In genomic region chr12:44532337-44533113, GRCm38 (mm10) we compare ENCODE assay signal across 18 mouse cellular contexts.
DNase-seq lines count a peak whose midpoint lies in the region; ATAC-seq and TF ChIP-seq lines count a peak whose summit lies in the region.
"Had no signal": no experiment of that assay in that cellular context is flagged by ENCODE, and none has a peak within 500 bp of the region (broad histone marks: within the 10 kb centered on the region; RNA-seq: fewer than 3 reads in every experiment).

No protein-coding gene starts in this region.

- DNase-seq in frontal cortex, postnatal 25 days (ENCODE audit: low spot score in 2 of 2): no peak
- peak; percentile 64 for DNase-seq in brain, embryonic 14.5 days (ENCODE audit: low read depth)
- DNase-seq in midbrain, postnatal 0 days (ENCODE audit: low spot score): peak; percentile 21
- no peak for DNase-seq in spleen, adult 12 weeks (ENCODE audit: low spot score)
- DNase-seq in adrenal gland, postnatal 14 days: no peak
- DNase-seq: adrenal gland, postnatal 10 days; heart, adult 2 months; heart, postnatal 10 days; layer of hippocampus, postnatal 36 days; lung, postnatal 36 days; thymus, postnatal 4 days had no signal

- TF ChIP-seq POLR2A in brain, embryonic 14.5 days (IDR thresholded peaks at IDR 0.05; ENCODE audit: borderline replicate concordance, extremely low read depth, insufficient read depth, insufficient read length, poor library complexity, severe bottlenecking): no peak

- no peaks in the 10 kb centered on the region for H3K36me3 ChIP-seq in hindbrain, embryonic 13.5 days
- H3K36me3 ChIP-seq in midbrain, postnatal 0 days (ENCODE audit: insufficient read depth, low read length): no peaks in the 10 kb centered on the region
- H3K36me3 ChIP-seq: intestine, embryonic 15.5 days; limb, embryonic 13.5 days had no signal

- no peak overlapping the region for H3K9ac ChIP-seq in hindbrain, embryonic 13.5 days
- peak overlapping the region; percentile 26; the same call in 1 of the 2 replicates for H3K9ac ChIP-seq in midbrain, postnatal 0 days (replicated peaks; ENCODE audit: low read length, poor library complexity, severe bottlenecking)
- H3K9ac ChIP-seq: intestine, embryonic 15.5 days; limb, embryonic 13.5 days had no signal

- WGBS in hindbrain, embryonic 13.5 days: 47% methylated on average over 19 of the region's 19 CpGs
- WGBS in midbrain, postnatal 0 days: 28% methylated on average over 19 of the region's 19 CpGs

- peaks cover 59% of the 10 kb centered on the region for H3K4me1 ChIP-seq in hindbrain, embryonic 13.5 days (replicated peaks)
- peaks cover 2% of the 10 kb centered on the region; the same call in 1 of the 2 replicates for H3K4me1 ChIP-seq in midbrain, postnatal 0 days (ENCODE audit: insufficient read depth, low read length)
- H3K4me1 ChIP-seq: intestine, embryonic 15.5 days; limb, embryonic 13.5 days had no signal

- H3K4me2 ChIP-seq in hindbrain, embryonic 13.5 days: peak overlapping the region; percentile 35
- H3K4me2 ChIP-seq in midbrain, postnatal 0 days (ENCODE audit: low read depth, low read length, poor library complexity, severe bottlenecking): peak overlapping the region; percentile 34
- H3K4me2 ChIP-seq: intestine, embryonic 15.5 days; limb, embryonic 13.5 days had no signal

- H3K27me3 ChIP-seq in hindbrain, embryonic 13.5 days: no peaks in the 10 kb centered on the region
- H3K27me3 ChIP-seq in midbrain, postnatal 0 days (ENCODE audit: insufficient read depth, low read length): no peaks in the 10 kb centered on the region
- H3K27me3 ChIP-seq: intestine, embryonic 15.5 days; limb, embryonic 13.5 days had no signal

- peak overlapping the region; percentile 71 for H3K27ac ChIP-seq in hindbrain, embryonic 13.5 days
- H3K27ac ChIP-seq in midbrain, postnatal 0 days (ENCODE audit: low read depth, low read length): peak overlapping the region; percentile 39; the same call in 1 of the 2 replicates
- H3K27ac ChIP-seq: heart, adult 2 months; intestine, embryonic 15.5 days; kidney, postnatal 0 days; limb, embryonic 13.5 days; stomach, postnatal 0 days had no signal

- no peaks in the 10 kb centered on the region for H3K9me3 ChIP-seq in hindbrain, embryonic 13.5 days
- H3K9me3 ChIP-seq in midbrain, postnatal 0 days (ENCODE audit: low read length): no peaks in the 10 kb centered on the region
- H3K9me3 ChIP-seq: intestine, embryonic 15.5 days; limb, embryonic 13.5 days had no signal

- H3K4me3 ChIP-seq in hindbrain, embryonic 13.5 days: no peak overlapping the region
- H3K4me3 ChIP-seq in midbrain, postnatal 0 days (ENCODE audit: low read depth, low read length): peak overlapping the region; percentile 11; the same call in 1 of the 2 replicates
- H3K4me3 ChIP-seq: erythroblast, embryonic 14.5 days; heart, adult 2 months; intestine, embryonic 15.5 days; limb, embryonic 13.5 days had no signal

- no peak for TF ChIP-seq CTCF in brain, embryonic 14.5 days (IDR thresholded peaks at IDR 0.05; ENCODE audit: borderline replicate concordance, extremely low read depth, insufficient read depth, insufficient read length)
- TF ChIP-seq CTCF in midbrain, postnatal 0 days (IDR thresholded peaks at IDR 0.05): no peak

- peak; percentile 59 for ATAC-seq in frontal cortex, adult (ENCODE audit: low TSS enrichment)
- 0 out of 2 replicates have a peak, but pooled peaks have one; percentile 18 for ATAC-seq in hindbrain, embryonic 13.5 days (ENCODE audit: low FRiP score)
- peak; percentile 35; the same call in 1 of the 2 replicates for ATAC-seq in midbrain, postnatal 0 days (ENCODE audit: low FRiP score)
- ATAC-seq: intestine, embryonic 15.5 days had no signal

Comparison
In these comparisons a context has a peak if more than half of its experiments do, and no peak if none do; other contexts are left out.
1. DNase-seq: peak in brain, embryonic 14.5 days (single experiment) and midbrain, postnatal 0 days (single experiment); none in frontal cortex, postnatal 25 days (0 of 2), spleen, adult 12 weeks (single experiment) and adrenal gland, postnatal 14 days (single experiment).
2. Peak in every context shown above with its lines, with median percentiles within 50 percentile points of each other: ATAC-seq.